Comparison of ENCODE assay signal across 15 mouse cellular contexts in genomic region chr5:72886458-72887222, GRCm38 (mm10). TPM values are rescaled to one million over a fixed set of nuclear protein-coding genes. Genes with fewer than 3 reads are reported as not detected.
DNase-seq lines count a peak whose midpoint lies in the region; ATAC-seq lines count a peak whose summit lies in the region.
"Had no signal": no experiment of that assay in that cellular context is flagged by ENCODE, and none has a peak within 500 bp of the region (broad histone marks: within the 10 kb centered on the region; RNA-seq: fewer than 3 reads in every experiment).

No protein-coding gene starts in this region.

- no peak overlapping the region for H3K4me2 ChIP-seq in kidney, embryonic 14.5 days (replicated peaks; ENCODE audit: low read depth, low read length)
- H3K4me2 ChIP-seq in embryonic facial prominence, embryonic 14.5 days (ENCODE audit: low read depth, low read length) = no peak overlapping the region
- no peak overlapping the region for H3K4me2 ChIP-seq in neural tube, embryonic 11.5 days (ENCODE audit: low read depth)
- H3K4me2 ChIP-seq: heart, embryonic 13.5 days; hindbrain, embryonic 15.5 days; liver, embryonic 15.5 days had no signal

- no peaks in the 10 kb centered on the region for H3K36me3 ChIP-seq in kidney, embryonic 14.5 days (ENCODE audit: control insufficient read depth, insufficient read depth, low read length)
- no peaks in the 10 kb centered on the region for H3K36me3 ChIP-seq in embryonic facial prominence, embryonic 14.5 days (ENCODE audit: control insufficient read depth, insufficient read depth, low read length)
- H3K36me3 ChIP-seq in neural tube, embryonic 11.5 days (ENCODE audit: control insufficient read depth, insufficient read depth, low read length) = no peaks in the 10 kb centered on the region
- H3K36me3 ChIP-seq: heart, embryonic 13.5 days; hindbrain, embryonic 15.5 days; liver, embryonic 15.5 days had no signal

- H3K4me1 ChIP-seq in kidney, embryonic 14.5 days (ENCODE audit: control insufficient read depth, insufficient read depth, low read length) = no peaks in the 10 kb centered on the region
- peaks cover 3% of the 10 kb centered on the region; the same call in 1 of the 2 replicates for H3K4me1 ChIP-seq in embryonic facial prominence, embryonic 14.5 days (ENCODE audit: control insufficient read depth, insufficient read depth, low read length)
- H3K4me1 ChIP-seq in neural tube, embryonic 11.5 days (ENCODE audit: control insufficient read depth, insufficient read depth, low read length) = no peaks in the 10 kb centered on the region
- H3K4me1 ChIP-seq: hindbrain, embryonic 15.5 days had no signal

- H3K27me3 ChIP-seq in kidney, embryonic 14.5 days (ENCODE audit: control insufficient read depth, insufficient read depth, low read length) = no peaks in the 10 kb centered on the region
- no peaks in the 10 kb centered on the region for H3K27me3 ChIP-seq in embryonic facial prominence, embryonic 14.5 days (replicated peaks; ENCODE audit: control insufficient read depth, insufficient read depth, low read length)
- no peaks in the 10 kb centered on the region for H3K27me3 ChIP-seq in neural tube, embryonic 11.5 days (ENCODE audit: control insufficient read depth, insufficient read depth, low read length)
- H3K27me3 ChIP-seq: heart, embryonic 13.5 days; hindbrain, embryonic 15.5 days; liver, embryonic 15.5 days had no signal

- 63% methylated on average over 18 of the region's 19 CpGs for WGBS in kidney, embryonic 14.5 days
- WGBS in embryonic facial prominence, embryonic 14.5 days = 56% methylated on average over 18 of the region's 19 CpGs
- WGBS in neural tube, embryonic 11.5 days = 56% methylated on average over 18 of the region's 19 CpGs

- no peak overlapping the region for H3K9ac ChIP-seq in kidney, embryonic 14.5 days (ENCODE audit: low read depth, low read length)
- no peak overlapping the region for H3K9ac ChIP-seq in embryonic facial prominence, embryonic 14.5 days (ENCODE audit: low read depth, low read length)
- no peak overlapping the region for H3K9ac ChIP-seq in neural tube, embryonic 11.5 days (ENCODE audit: low read length)
- H3K9ac ChIP-seq: forebrain, postnatal 0 days; heart, embryonic 13.5 days; hindbrain, embryonic 15.5 days; liver, embryonic 15.5 days had no signal

- DNase-seq in kidney, adult 8-10 months = no peak
- peak; percentile 90 for DNase-seq in NIH3T3 (ENCODE audit: low read depth)
- DNase-seq in embryonic facial prominence, embryonic 14.5 days (ENCODE audit: low spot score) = peak; percentile 72
- DNase-seq in neural tube, embryonic 11.5 days (ENCODE audit: low spot score) = peak; percentile 50
- DNase-seq in ovary, postnatal 14 days (ENCODE audit: low spot score) = no peak
- no peak for DNase-seq in urinary bladder, postnatal 36 days (ENCODE audit: low spot score in 2 of 2)
- no peak for DNase-seq in adrenal gland, adult 18-20 months (ENCODE audit: low spot score in 2 of 2)
- DNase-seq: cerebellum, adult 2 months; forebrain, postnatal 0 days; gastrocnemius, postnatal 25 days; right cerebral cortex, postnatal 14 days had no signal

- no peaks in the 10 kb centered on the region for H3K9me3 ChIP-seq in kidney, embryonic 14.5 days (ENCODE audit: control insufficient read depth, low read length)
- H3K9me3 ChIP-seq in embryonic facial prominence, embryonic 14.5 days (ENCODE audit: control insufficient read depth, low read length) = no peaks in the 10 kb centered on the region
- no peaks in the 10 kb centered on the region for H3K9me3 ChIP-seq in neural tube, embryonic 11.5 days (ENCODE audit: control insufficient read depth, low read length)
- H3K9me3 ChIP-seq: heart, embryonic 13.5 days; hindbrain, embryonic 15.5 days; liver, embryonic 15.5 days had no signal

- peak overlapping the region; percentile 37; the same call in 1 of the 2 replicates for H3K27ac ChIP-seq in kidney, embryonic 14.5 days (ENCODE audit: low read depth, low read length)
- H3K27ac ChIP-seq in embryonic facial prominence, embryonic 14.5 days (replicated peaks; ENCODE audit: low read depth, low read length) = no peak overlapping the region
- H3K27ac ChIP-seq in neural tube, embryonic 11.5 days (ENCODE audit: low read depth, low read length) = no peak overlapping the region
- H3K27ac ChIP-seq: heart, embryonic 13.5 days; hindbrain, embryonic 15.5 days; liver, embryonic 15.5 days had no signal

- peak; percentile 75; the same call in 1 of the 2 replicates for ATAC-seq in kidney, embryonic 14.5 days (ENCODE audit: low FRiP score, low TSS enrichment)
- peak; percentile 41; the same call in 1 of the 2 replicates for ATAC-seq in embryonic facial prominence, embryonic 14.5 days (ENCODE audit: low read depth)
- peak; percentile 35; the same call in 1 of the 2 replicates for ATAC-seq in neural tube, embryonic 11.5 days (ENCODE audit: insufficient read depth, low FRiP score, low TSS enrichment)
- ATAC-seq: forebrain, postnatal 0 days had no signal

- H3K4me3 ChIP-seq in kidney, embryonic 14.5 days (ENCODE audit: low read length) = no peak overlapping the region
- H3K4me3 ChIP-seq in embryonic facial prominence, embryonic 14.5 days (ENCODE audit: low read depth, low read length) = no peak overlapping the region
- no peak overlapping the region for H3K4me3 ChIP-seq in neural tube, embryonic 11.5 days (ENCODE audit: low read depth, low read length)
- H3K4me3 ChIP-seq: heart, embryonic 13.5 days; hindbrain, embryonic 15.5 days; liver, embryonic 15.5 days had no signal

RNA-seq across cellular contexts. Expression of gene Tec, which starts 18.4 kb away (rescaled TPM):
- 7.8 and 8.9 TPM in 2 replicates for polyA plus RNA-seq in kidney, embryonic 14.5 days (2014; fragmentation: Nextera tagmentation; extraction: Ambion mirVana)
- polyA plus RNA-seq in embryonic facial prominence, embryonic 14.5 days (2014; fragmentation: Nextera tagmentation; extraction: Ambion mirVana) = 7.8 and 7.9 TPM in 2 replicates
- 6.8 and 7.8 TPM in 2 replicates for polyA plus RNA-seq in neural tube, embryonic 11.5 days (2014; fragmentation: Nextera tagmentation; extraction: Ambion mirVana)
- total RNA-seq in adrenal gland, adult 18-20 months (2021) = 1 to 10 TPM; 2.0 to 2.5 TPM

RNA-seq across cellular contexts. Expression of gene Slain2, which starts 27.5 kb away (rescaled TPM):
- polyA plus RNA-seq in kidney, embryonic 14.5 days (2014; fragmentation: Nextera tagmentation; extraction: Ambion mirVana) = 18.4 and 25.3 TPM in 2 replicates
- polyA plus RNA-seq in embryonic facial prominence, embryonic 14.5 days (2014; fragmentation: Nextera tagmentation; extraction: Ambion mirVana) = 24.9 and 25.5 TPM in 2 replicates
- 30.5 and 30.6 TPM in 2 replicates for polyA plus RNA-seq in neural tube, embryonic 11.5 days (2014; fragmentation: Nextera tagmentation; extraction: Ambion mirVana)
- 10 to 100 TPM; 54.9 to 60.7 TPM for total RNA-seq in adrenal gland, adult 18-20 months (2021)

Comparison
In these comparisons a context has a peak if more than half of its experiments do, and no peak if none do; other contexts are left out.
1. DNase-seq: peak in NIH3T3 (single experiment), embryonic facial prominence, embryonic 14.5 days (single experiment) and neural tube, embryonic 11.5 days (single experiment); none in kidney, adult 8-10 months (0 of 2), ovary, postnatal 14 days (single experiment), urinary bladder, postnatal 36 days (0 of 2) and adrenal gland, adult 18-20 months (0 of 2).
2. Peak in every context shown above with its lines, with median percentiles within 50 percentile points of each other: ATAC-seq.